Mouse (Mus musculus) kidney, embryonic 16.5 days (tissue): ENCODE measurements around the gene Lrsam1. TPM values are rescaled to one million over a fixed set of nuclear protein-coding genes. Genes with fewer than 3 reads are reported as not detected.

Experiments used
- ATAC-seq: fragments of 200-750 bp; cut with Nextera tagmentation; 2 replicates; pipeline ENCODE4 v1.8.0; 2017; ENCODE audit warnings: moderate TSS enrichment; ENCODE audit not compliant: low FRiP score, low TSS enrichment
- H3K27ac ChIP-seq: fragments of 300-500 bp; sonication (generic); 2 replicates; pipeline ENCODE4 v1.5.1; 2014; ENCODE audit warnings: low read length
- H3K27me3 ChIP-seq: fragments of 300-500 bp; sonication (generic); 2 replicates; pipeline ENCODE4 v1.6.1; 2014; ENCODE audit warnings: low read length, control low read depth, mixed read lengths; ENCODE audit not compliant: insufficient read depth
- H3K36me3 ChIP-seq: fragments of 300-500 bp; sonication (generic); 2 replicates; pipeline ENCODE4 v1.6.1; 2014; ENCODE audit warnings: low read length, control low read depth, mixed read lengths; ENCODE audit not compliant: insufficient read depth
- H3K4me1 ChIP-seq: fragments of 300-500 bp; sonication (generic); 2 replicates; pipeline ENCODE4 v1.6.1; 2014; ENCODE audit warnings: low read length, control low read depth, mixed read lengths; ENCODE audit not compliant: insufficient read depth
- H3K4me2 ChIP-seq: fragments of 300-500 bp; sonication (generic); replicated peaks from 2 replicates; pipeline ENCODE4 v1.6.1; 2014; ENCODE audit warnings: low read depth, low read length
- H3K4me3 ChIP-seq: fragments of 300-500 bp; sonication (generic); 2 replicates; pipeline ENCODE4 v1.5.1; 2014; ENCODE audit warnings: mild to moderate bottlenecking, low read length
- H3K9ac ChIP-seq: fragments of 300-500 bp; sonication (generic); replicated peaks from 2 replicates; pipeline ENCODE4 v1.6.1; 2014; ENCODE audit warnings: low read length
- H3K9me3 ChIP-seq: fragments of 300-500 bp; sonication (generic); 2 replicates; pipeline ENCODE4 v1.6.1; 2016; ENCODE audit warnings: low read length, control low read depth
- WGBS: fragments of 180-500 bp; shearing (Covaris S2); extraction: QIAGEN DNeasy Blood & Tissue Kit; methylation state at CpG from one replicate; pipeline ENCODE4 v1.1.7; 2014; 5-methylcytosine and 5-hydroxymethylcytosine counted together
- polyA plus RNA-seq: library from polyadenylated mRNA; unstranded; fragments of >200 nt; fragmentation: Nextera tagmentation; extraction: Ambion mirVana; gene quantifications from 2 replicates; pipeline ENCODE4 v1.2.1, GENCODE M21; 2015

Lrsam1 gene
- polyA plus RNA-seq, 1 experiment from 2014 or later: 11.7 TPM

- ATAC-seq: no peak
- no peak overlapping the region for H3K27ac ChIP-seq
- H3K4me3 ChIP-seq: no peak overlapping the region
- no peaks in the 10 kb centered on the region for H3K36me3 ChIP-seq
- no peaks in the 10 kb centered on the region for H3K9me3 ChIP-seq
- H3K27me3 ChIP-seq: no peaks in the 10 kb centered on the region
- H3K4me1 ChIP-seq: peaks cover 15% of the 10 kb centered on the region
- 73% methylated on average over 8 of the region's 8 CpGs for WGBS
- no peak overlapping the region for H3K4me2 ChIP-seq
- no peak overlapping the region for H3K9ac ChIP-seq
Measured at GRCm38 (mm10) chr2:32985844-32986243, 24.4 kb upstream of the Lrsam1 start.

GRCm38 (mm10) chr2:32983617-32984016 is 22.2 kb upstream of the Lrsam1 start:
- no peak overlapping the region for H3K4me2 ChIP-seq
- 39% methylated on average over 6 of the region's 6 CpGs for WGBS

GRCm38 (mm10) chr2:32982700-32983099 is 21.3 kb upstream of the Lrsam1 start:
- Histone ChIP-seq H3K36me3 (no peaks in the 10 kb centered on the region), H3K4me3 (peak overlapping the region; percentile 84), H3K9ac (0 out of 2 replicates have a peak overlapping the region, but pooled peaks have one; percentile 39), H3K4me2 (peak overlapping the region; percentile 99), H3K4me1 (peaks cover 18% of the 10 kb centered on the region), H3K27ac (peak overlapping the region; percentile 35; the same call in 1 of the 2 replicates), H3K27me3 (no peaks in the 10 kb centered on the region), H3K9me3 (no peaks in the 10 kb centered on the region)
- no peak for ATAC-seq
- 6% methylated on average over 4 of the region's 4 CpGs for WGBS

More at GRCm38 (mm10) chr2:32983617-32984016, 22.2 kb upstream of the Lrsam1 start:
- Histone ChIP-seq H3K27ac (no peak overlapping the region), H3K4me1 (peaks cover 18% of the 10 kb centered on the region), H3K27me3 (no peaks in the 10 kb centered on the region), H3K36me3 (no peaks in the 10 kb centered on the region), H3K4me3 (no peak overlapping the region), H3K9me3 (no peaks in the 10 kb centered on the region), H3K9ac (no peak overlapping the region)
- no peak for ATAC-seq

- Histone ChIP-seq H3K9ac (peak within 1 kb of the TSS; percentile 82), H3K4me1 (peaks cover 18% of the 10 kb centered on the region), H3K9me3 (no peaks in the 10 kb centered on the region), H3K4me3 (peak within 1 kb of the TSS; percentile 84), H3K27me3 (no peaks in the 10 kb centered on the region), H3K36me3 (no peaks in the 10 kb centered on the region), H3K27ac (peak within 1 kb of the TSS; percentile 72), H3K4me2 (peak within 1 kb of the TSS; percentile 99)
- WGBS: under 1% methylated on average over 50 of the region's 50 CpGs
- peak; percentile 99 for ATAC-seq
Measured at GRCm38 (mm10) chr2:32981725-32982271, 20.4 kb upstream of the Lrsam1 start, which contains the start of gene Slc2a8. Slc2a8 (minus strand) TSS chr2:32982083.

- under 1% methylated on average over 23 of the region's 23 CpGs for WGBS
- Histone ChIP-seq H3K4me3 (peak overlapping the region; percentile 84), H3K4me2 (peak overlapping the region; percentile 99), H3K9me3 (no peaks in the 10 kb centered on the region), H3K4me1 (peaks cover 18% of the 10 kb centered on the region), H3K27ac (peak overlapping the region; percentile 72), H3K36me3 (no peaks in the 10 kb centered on the region), H3K9ac (peak overlapping the region; percentile 82), H3K27me3 (no peaks in the 10 kb centered on the region)
- peak; percentile 64 for ATAC-seq
Measured at GRCm38 (mm10) chr2:32981281-32981680, 19.9 kb upstream of the Lrsam1 start.

GRCm38 (mm10) chr2:32979675-32980074 is 18.3 kb upstream of the Lrsam1 start:
- Histone ChIP-seq H3K4me2 (no peak overlapping the region), H3K27ac (no peak overlapping the region), H3K9ac (no peak overlapping the region), H3K9me3 (no peaks in the 10 kb centered on the region), H3K27me3 (no peaks in the 10 kb centered on the region), H3K36me3 (peaks cover 3% of the 10 kb centered on the region; the same call in 1 of the 2 replicates), H3K4me1 (peaks cover 18% of the 10 kb centered on the region), H3K4me3 (no peak overlapping the region)
- ATAC-seq: no peak
- whole genome bisulfite sequencing: 82% methylated on average over 7 of the region's 7 CpGs

GRCm38 (mm10) chr2:32978675-32979074 is 17.3 kb upstream of the Lrsam1 start:
- Histone ChIP-seq H3K36me3 (peaks cover 11% of the 10 kb centered on the region), H3K9ac (no peak overlapping the region), H3K4me3 (no peak overlapping the region), H3K9me3 (no peaks in the 10 kb centered on the region), H3K4me2 (no peak overlapping the region), H3K27me3 (no peaks in the 10 kb centered on the region), H3K4me1 (peaks cover 18% of the 10 kb centered on the region), H3K27ac (no peak overlapping the region)
- 84% methylated on average over 3 of the region's 3 CpGs for WGBS
- ATAC-seq: no peak

GRCm38 (mm10) chr2:32977114-32977513 is 15.7 kb upstream of the Lrsam1 start:
- Histone ChIP-seq H3K4me2 (no peak overlapping the region), H3K9me3 (no peaks in the 10 kb centered on the region), H3K36me3 (peaks cover 17% of the 10 kb centered on the region), H3K9ac (no peak overlapping the region), H3K27ac (no peak overlapping the region), H3K4me3 (no peak overlapping the region), H3K4me1 (peaks cover 10% of the 10 kb centered on the region), H3K27me3 (no peaks in the 10 kb centered on the region)
- WGBS: 76% methylated on average over 5 of the region's 5 CpGs
- no peak for ATAC-seq

- Histone ChIP-seq H3K4me3 (no peak overlapping the region), H3K9me3 (no peaks in the 10 kb centered on the region), H3K27me3 (no peaks in the 10 kb centered on the region), H3K27ac (no peak overlapping the region), H3K4me2 (no peak overlapping the region), H3K36me3 (peaks cover 17% of the 10 kb centered on the region), H3K4me1 (no peaks in the 10 kb centered on the region), H3K9ac (no peak overlapping the region)
- ATAC-seq: no peak
- WGBS: 88% methylated on average over 8 of the region's 8 CpGs
Measured at GRCm38 (mm10) chr2:32974216-32974615, 12.8 kb upstream of the Lrsam1 start.

GRCm38 (mm10) chr2:32971235-32971634 is 9.8 kb upstream of the Lrsam1 start:
- H3K36me3 ChIP-seq: peaks cover 17% of the 10 kb centered on the region
- WGBS: 68% methylated on average over 9 of the region's 9 CpGs

More at GRCm38 (mm10) chr2:32971235-32971634, 9.8 kb upstream of the Lrsam1 start:
- Histone ChIP-seq H3K27ac (no peak overlapping the region), H3K4me1 (peaks cover 9% of the 10 kb centered on the region), H3K9ac (no peak overlapping the region), H3K27me3 (no peaks in the 10 kb centered on the region), H3K4me3 (no peak overlapping the region), H3K9me3 (no peaks in the 10 kb centered on the region), H3K4me2 (no peak overlapping the region)
- ATAC-seq: no peak
